Comparison of ENCODE assay signal across 8 mouse cellular contexts in genomic region chr2:27758414-27759301, GRCm38 (mm10).
DNase-seq lines count a peak whose midpoint lies in the region; ATAC-seq lines count a peak whose summit lies in the region.

No protein-coding gene starts in this region.

- H3K4me3 ChIP-seq in hindbrain, embryonic 10.5 days: no peak overlapping the region

- DNase-seq in adipocyte (ENCODE audit: low spot score): peak; percentile 98
- peak; percentile 97 to 98 for DNase-seq in cerebellum, postnatal 10 days
- DNase-seq in frontal cortex, postnatal 25 days (ENCODE audit: low spot score in 2 of 2): peak; percentile 81
- DNase-seq in hindbrain, embryonic 10.5 days (ENCODE audit: low spot score): peak; percentile 52
- peak; percentile 91 for DNase-seq in layer of hippocampus, adult 9-10 months (ENCODE audit: low spot score)
- peak; percentile 92 to 95 for DNase-seq in lung, adult 18-20 months
- peak; percentile 94 for DNase-seq in right cerebral cortex, adult 18-20 months

- no peaks in the 10 kb centered on the region for H3K27me3 ChIP-seq in hindbrain, embryonic 10.5 days (ENCODE audit: insufficient read depth, poor library complexity, severe bottlenecking)

- no peaks in the 10 kb centered on the region for H3K9me3 ChIP-seq in hindbrain, embryonic 10.5 days

- ATAC-seq in monocyte, adult 5-6 weeks (replicated peaks; ENCODE audit: insufficient number of reproducible peaks, low FRiP score, low TSS enrichment, poor library complexity, severe bottlenecking): no peak

- WGBS in hindbrain, embryonic 10.5 days: 58% methylated on average over 20 of the region's 20 CpGs

- H3K27ac ChIP-seq in hindbrain, embryonic 10.5 days: peak overlapping the region; percentile 57

- peaks cover 83% of the 10 kb centered on the region for H3K36me3 ChIP-seq in hindbrain, embryonic 10.5 days

- peaks cover 38% of the 10 kb centered on the region for H3K4me1 ChIP-seq in hindbrain, embryonic 10.5 days (replicated peaks)
